Mouse (Mus musculus) liver, embryonic 15.5 days (tissue): ENCODE data around the gene Tas1r3. TPM values are rescaled to one million over a fixed set of nuclear protein-coding genes. Genes with fewer than 3 reads are reported as not detected.

ENCODE experiments used
- ATAC-seq: fragments of 200-750 bp; cut with Nextera tagmentation; 2 replicates; pipeline ENCODE4 v1.8.0; 2017; ENCODE audit warnings: moderate number of reproducible peaks, mild to moderate bottlenecking, moderate library complexity; ENCODE audit not compliant: insufficient read depth
- H3K27ac ChIP-seq: fragments of 300-500 bp; sonication (generic); replicated peaks from 2 replicates; pipeline ENCODE4 v1.5.1; 2015; ENCODE audit warnings: mild to moderate bottlenecking, inconsistent platforms
- H3K27me3 ChIP-seq: fragments of 300-500 bp; sonication (generic); 2 replicates; pipeline ENCODE4 v1.6.1; 2015; ENCODE audit warnings: mild to moderate bottlenecking, inconsistent platforms
- H3K36me3 ChIP-seq: fragments of 300-500 bp; sonication (generic); replicated peaks from 2 replicates; pipeline ENCODE4 v1.6.1; 2015; ENCODE audit warnings: moderate library complexity, mild to moderate bottlenecking, inconsistent platforms
- H3K4me1 ChIP-seq: fragments of 300-500 bp; sonication (generic); replicated peaks from 2 replicates; pipeline ENCODE4 v1.6.1; 2015; ENCODE audit warnings: inconsistent platforms
- H3K4me2 ChIP-seq: fragments of 300-500 bp; sonication (generic); 2 replicates; pipeline ENCODE4 v1.6.1; 2015; ENCODE audit warnings: moderate library complexity, mild to moderate bottlenecking, inconsistent platforms
- H3K4me3 ChIP-seq: fragments of 300-500 bp; sonication (generic); replicated peaks from 2 replicates; pipeline ENCODE4 v1.5.1; 2015; ENCODE audit warnings: mild to moderate bottlenecking, inconsistent platforms
- H3K9ac ChIP-seq: fragments of 300-500 bp; sonication (generic); 2 replicates; pipeline ENCODE4 v1.6.1; 2015; ENCODE audit warnings: moderate library complexity, mild to moderate bottlenecking, inconsistent platforms
- H3K9me3 ChIP-seq: fragments of 300-500 bp; sonication (generic); replicated peaks from 2 replicates; pipeline ENCODE4 v1.6.1; 2016; ENCODE audit warnings: inconsistent platforms
- WGBS: fragments of 180-500 bp; shearing (Covaris S2); methylation state at CpG from one replicate; pipeline ENCODE4 v1.1.7; 2015; ENCODE audit warnings: mixed read lengths; ENCODE audit not compliant: insufficient replicate concordance; 5-methylcytosine and 5-hydroxymethylcytosine counted together
- polyA plus RNA-seq: library from polyadenylated mRNA; unstranded; fragments of >200 nt; fragmentation: Nextera tagmentation; extraction: Ambion mirVana; gene quantifications from 2 replicates; pipeline ENCODE4 v1.2.1, GENCODE M21; 2015

Gene Tas1r3
- polyA plus RNA-seq, 1 experiment from 2014 or later, result 0.08 TPM

DNA sequence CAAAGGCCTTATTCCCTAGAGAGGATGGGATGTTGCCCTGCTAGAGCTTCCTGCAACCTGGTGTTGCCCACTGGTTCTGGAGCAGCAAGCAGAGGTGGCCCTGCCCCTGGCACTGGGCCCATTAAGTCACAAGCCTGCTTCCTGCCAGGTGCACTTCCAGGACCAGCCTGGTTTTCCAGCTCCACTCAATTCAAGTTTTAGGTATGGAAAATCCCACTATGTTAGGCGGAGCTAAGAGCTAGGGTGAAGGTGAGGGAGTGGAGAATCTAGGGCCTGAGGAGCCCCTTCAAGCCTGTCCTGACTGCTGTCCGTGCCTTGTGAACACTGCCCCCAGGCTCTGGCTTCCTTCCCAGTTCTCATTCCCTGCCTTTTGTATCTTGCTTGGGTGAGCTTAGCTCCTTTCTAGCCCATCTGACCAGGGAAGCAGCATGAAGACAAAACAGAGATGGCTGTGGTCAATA, 11.2 kb downstream of the Tas1r3 start:
- peaks cover 55% of the 10 kb centered on the region for H3K4me1 ChIP-seq
- no peak for ATAC-seq
- WGBS, result 77% methylated on average over 2 of the region's 2 CpGs

GRCm38 (mm10) chr4:155851368-155851767, 11.8 kb downstream of the Tas1r3 start:
- WGBS, result 84% methylated on average over 3 of the region's 3 CpGs
- no peak overlapping the region for H3K4me2 ChIP-seq
- H3K4me3 ChIP-seq, result no peak overlapping the region
- no peaks in the 10 kb centered on the region for H3K9me3 ChIP-seq
- H3K36me3 ChIP-seq, result peaks cover 33% of the 10 kb centered on the region
- ATAC-seq, result no peak
- peaks cover 3% of the 10 kb centered on the region; the same call in 1 of the 2 replicates for H3K27me3 ChIP-seq
- H3K4me1 ChIP-seq, result peaks cover 55% of the 10 kb centered on the region
- no peak overlapping the region for H3K27ac ChIP-seq
- H3K9ac ChIP-seq, result no peak overlapping the region

More for the DNA sequence above, 11.2 kb downstream of the Tas1r3 start:
- H3K4me2 ChIP-seq, result no peak overlapping the region
- no peak overlapping the region for H3K4me3 ChIP-seq
- H3K9ac ChIP-seq, result no peak overlapping the region
- no peak overlapping the region for H3K27ac ChIP-seq
- H3K36me3 ChIP-seq, result peaks cover 39% of the 10 kb centered on the region
- H3K9me3 ChIP-seq, result no peaks in the 10 kb centered on the region
- H3K27me3 ChIP-seq, result no peaks in the 10 kb centered on the region

DNA sequence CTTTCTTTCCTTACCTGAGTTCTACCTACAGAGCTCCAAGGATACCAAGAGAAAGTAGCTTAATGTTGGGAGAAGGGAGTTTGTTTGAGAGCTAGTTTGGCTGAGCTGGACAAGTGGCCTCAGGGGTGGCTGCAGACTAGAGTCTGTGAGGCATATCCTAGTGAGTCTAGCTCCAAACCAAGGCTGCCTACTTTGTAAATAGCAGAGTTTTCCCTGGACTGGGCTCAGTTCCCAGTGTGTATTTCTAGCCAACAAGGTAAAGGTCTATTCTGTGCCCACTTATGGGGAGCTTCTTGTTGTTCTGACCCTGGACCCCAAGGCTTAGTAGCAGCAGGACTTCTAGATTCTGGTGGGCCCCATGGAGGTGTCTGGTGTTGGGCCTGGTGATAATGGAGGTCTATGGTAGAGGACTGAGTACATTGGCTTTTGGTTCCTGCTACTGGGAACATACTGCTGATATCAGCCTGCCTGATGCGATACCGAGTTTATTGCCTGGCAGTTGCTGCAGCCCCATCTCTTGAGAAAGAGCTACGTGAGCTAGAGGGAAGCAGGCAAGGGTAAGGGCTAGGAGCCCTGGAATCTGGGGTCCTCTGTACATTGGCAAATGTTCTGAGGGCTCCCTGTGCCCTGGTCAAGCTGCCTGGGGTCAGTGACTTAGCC, 13.2 kb downstream of the Tas1r3 start:
- no peak overlapping the region for H3K9ac ChIP-seq

DNA sequence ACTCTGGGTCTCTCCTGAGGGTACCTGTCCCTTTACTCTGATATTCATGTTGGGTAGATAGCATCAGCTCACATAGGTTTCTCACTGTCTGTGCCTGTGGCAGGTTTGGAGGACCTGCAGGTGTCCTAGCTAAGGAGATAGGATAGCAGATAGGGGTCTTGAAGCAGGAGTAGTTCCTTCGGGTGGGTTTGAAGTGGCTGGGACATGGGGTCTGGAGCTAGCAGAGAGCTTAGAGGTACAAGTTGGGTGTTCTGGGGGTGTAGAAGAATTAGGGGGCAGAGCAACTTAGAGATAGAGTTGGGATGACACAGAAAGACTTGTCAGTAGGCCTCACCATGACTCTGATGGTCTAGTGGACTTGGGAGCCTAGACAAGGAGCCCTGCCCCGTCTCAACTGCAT, 13.8 kb downstream of the Tas1r3 start:
- Histone ChIP-seq H3K4me2 (peak overlapping the region; percentile 98), H3K9ac (no peak overlapping the region)

More for the DNA sequence above, 13.2 kb downstream of the Tas1r3 start:
- Histone ChIP-seq H3K4me1 (peaks cover 50% of the 10 kb centered on the region), H3K4me3 (no peak overlapping the region), H3K27me3 (peaks cover 4% of the 10 kb centered on the region; the same call in 1 of the 2 replicates), H3K36me3 (peaks cover 19% of the 10 kb centered on the region), H3K27ac (peak overlapping the region; percentile 25; the same call in 1 of the 2 replicates), H3K4me2 (peak overlapping the region; percentile 98), H3K9me3 (no peaks in the 10 kb centered on the region)
- ATAC-seq, result no peak
- WGBS, result 65% methylated on average over 3 of the region's 3 CpGs

GRCm38 (mm10) chr4:155848434-155849095, 14.6 kb downstream of the Tas1r3 start:
- Histone ChIP-seq H3K4me3 (peak overlapping the region; percentile 87), H3K4me1 (peaks cover 50% of the 10 kb centered on the region), H3K27me3 (peaks cover 4% of the 10 kb centered on the region; the same call in 1 of the 2 replicates), H3K36me3 (peaks cover 7% of the 10 kb centered on the region; the same call in 1 of the 2 replicates), H3K9me3 (no peaks in the 10 kb centered on the region), H3K4me2 (peak overlapping the region; percentile 98), H3K9ac (peak overlapping the region; percentile 94), H3K27ac (0 out of 2 replicates have a peak overlapping the region, but pooled peaks have one; percentile 19)
- 55% methylated on average over 7 of the region's 7 CpGs for WGBS
- ATAC-seq, result no peak

More for the DNA sequence above, 13.8 kb downstream of the Tas1r3 start:
- Histone ChIP-seq H3K9me3 (no peaks in the 10 kb centered on the region), H3K27me3 (peaks cover 4% of the 10 kb centered on the region; the same call in 1 of the 2 replicates), H3K4me3 (no peak overlapping the region), H3K4me1 (peaks cover 50% of the 10 kb centered on the region), H3K27ac (no peak overlapping the region), H3K36me3 (peaks cover 13% of the 10 kb centered on the region)
- ATAC-seq, result no peak
- 77% methylated on average over 2 of the region's 2 CpGs for WGBS

DNA sequence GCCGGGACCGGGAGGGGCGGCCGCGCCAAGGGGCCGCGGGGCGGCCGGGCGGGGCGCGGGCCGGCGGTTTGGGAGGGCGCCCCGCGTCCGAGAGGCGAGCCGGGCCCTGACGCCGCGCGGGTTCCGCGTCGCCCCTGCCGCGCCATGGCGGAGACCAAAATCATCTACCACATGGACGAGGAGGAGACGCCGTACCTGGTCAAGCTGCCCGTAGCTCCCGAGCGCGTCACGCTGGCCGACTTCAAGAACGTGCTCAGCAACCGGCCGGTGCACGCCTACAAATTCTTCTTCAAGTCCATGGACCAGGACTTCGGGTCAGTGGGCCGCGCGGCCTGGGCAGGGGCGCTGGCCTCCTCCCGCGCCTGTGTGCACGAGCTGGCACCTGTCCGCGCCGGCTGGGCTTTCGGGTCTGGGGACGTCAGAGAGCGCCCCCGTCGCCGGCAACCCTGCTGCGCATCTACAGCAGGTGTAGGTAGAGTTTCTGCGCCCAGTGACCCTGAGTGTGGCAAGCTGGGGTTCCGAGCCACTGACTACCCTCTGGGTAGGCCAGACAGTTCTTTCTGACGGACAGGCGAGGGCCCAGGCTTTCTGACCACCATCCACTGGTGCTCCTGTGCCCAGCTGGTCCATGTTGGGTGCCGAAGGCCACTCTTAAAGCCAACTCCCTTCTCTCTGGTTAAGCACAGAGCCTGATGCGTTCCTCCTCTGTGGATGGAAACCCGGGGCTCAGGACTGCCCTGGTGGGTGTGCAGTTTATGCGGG, 15.4 kb downstream of the Tas1r3 start:
- Histone ChIP-seq H3K9me3 (no peaks in the 10 kb centered on the region), H3K27ac (peak overlapping the region; percentile 86), H3K4me2 (peak overlapping the region; percentile 98), H3K4me3 (peak overlapping the region; percentile 87), H3K4me1 (peaks cover 50% of the 10 kb centered on the region), H3K36me3 (no peaks in the 10 kb centered on the region), H3K9ac (peak overlapping the region; percentile 94), H3K27me3 (peaks cover 10% of the 10 kb centered on the region)
- WGBS, result 2% methylated on average over 63 of the region's 69 CpGs
- ATAC-seq, result peak; percentile 69

DNA sequence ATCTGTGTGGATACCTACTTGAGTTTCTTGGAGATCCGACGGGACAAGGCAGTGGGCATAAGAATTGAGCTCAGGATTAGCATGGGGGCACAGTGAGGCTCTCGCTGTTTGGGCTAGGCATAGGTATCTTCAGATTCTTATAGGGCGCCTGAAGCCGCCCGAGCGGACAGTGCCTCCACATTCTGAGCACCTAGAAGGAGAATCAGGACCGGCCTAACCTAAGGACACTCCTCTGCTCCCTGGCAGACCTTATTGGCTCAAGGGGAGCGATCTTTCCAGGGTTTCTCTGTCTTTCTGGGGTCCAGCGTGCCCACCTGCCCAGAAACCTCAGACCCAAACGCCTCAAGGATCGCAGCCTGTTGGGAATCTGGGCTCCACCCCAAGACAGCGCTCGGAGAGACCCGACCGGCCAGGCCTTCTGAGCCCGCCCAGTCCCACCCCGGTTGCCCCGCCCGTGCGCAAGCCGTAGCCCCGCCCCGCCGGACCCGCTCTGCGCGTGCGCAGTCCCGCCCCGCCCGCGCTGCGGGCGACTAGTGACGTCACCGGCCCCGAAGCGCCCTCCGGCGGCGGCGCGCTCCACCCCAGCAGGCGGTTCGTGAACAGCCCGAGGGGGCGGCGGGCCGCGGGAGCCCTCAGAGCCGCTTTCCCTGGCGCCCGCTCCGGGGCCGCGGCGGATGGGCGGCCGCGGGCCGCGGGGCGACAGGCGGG, 16.1 kb downstream of the Tas1r3 start, which contains the start of gene Dvl1:
Dvl1 (plus strand) TSS at position 532 of the 708 bp plus-strand sequence.
- Histone ChIP-seq H3K27ac (peak within 1 kb of the TSS; percentile 86), H3K9ac (peak within 1 kb of the TSS; percentile 94)

GRCm38 (mm10) chr4:155843231-155843630, 19.9 kb downstream of the Tas1r3 start:
- Histone ChIP-seq H3K27ac (no peak overlapping the region), H3K4me3 (no peak overlapping the region), H3K36me3 (no peaks in the 10 kb centered on the region), H3K9ac (no peak overlapping the region), H3K27me3 (peaks cover 43% of the 10 kb centered on the region), H3K4me2 (no peak overlapping the region), H3K9me3 (no peaks in the 10 kb centered on the region), H3K4me1 (peaks cover 43% of the 10 kb centered on the region)
- 69% methylated on average over 5 of the region's 5 CpGs for WGBS
- ATAC-seq, result no peak

More for the DNA sequence above, 16.1 kb downstream of the Tas1r3 start, which contains the start of gene Dvl1:
- peaks cover 46% of the 10 kb centered on the region for H3K4me1 ChIP-seq
- ATAC-seq, result peak; percentile 90
- H3K27me3 ChIP-seq, result peaks cover 16% of the 10 kb centered on the region
- H3K9me3 ChIP-seq, result no peaks in the 10 kb centered on the region
- peak within 1 kb of the TSS; percentile 98 for H3K4me2 ChIP-seq
- WGBS, result 3% methylated on average over 64 of the region's 65 CpGs
- H3K4me3 ChIP-seq, result peak within 1 kb of the TSS; percentile 87
- H3K36me3 ChIP-seq, result no peaks in the 10 kb centered on the region

DNA sequence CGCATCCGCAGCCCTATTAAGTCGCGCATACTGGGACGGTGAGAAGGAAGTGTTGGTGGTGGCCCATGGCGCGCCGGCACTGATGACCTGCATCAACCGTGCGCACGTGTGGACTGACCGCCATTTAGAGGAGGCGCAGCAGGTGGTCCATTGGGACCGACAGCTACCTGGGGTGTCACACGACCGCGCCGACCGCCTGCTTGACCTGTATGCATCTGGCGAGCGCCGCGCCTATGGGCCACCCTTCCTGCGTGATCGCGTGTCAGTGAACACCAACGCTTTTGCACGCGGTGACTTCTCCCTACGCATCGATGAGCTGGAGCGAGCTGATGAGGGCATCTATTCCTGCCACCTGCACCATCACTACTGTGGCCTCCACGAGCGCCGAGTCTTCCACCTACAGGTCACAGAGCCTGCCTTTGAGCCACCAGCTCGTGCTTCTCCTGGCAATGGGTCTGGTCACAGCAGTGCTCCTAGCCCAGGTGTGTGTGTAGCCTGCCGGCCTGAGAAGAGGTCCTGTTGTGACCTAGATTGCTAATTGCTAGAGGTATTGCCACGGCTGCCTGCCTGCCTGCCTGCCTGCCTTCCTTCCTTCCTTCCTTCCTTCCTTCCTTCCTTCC, 21.4 kb downstream of the Tas1r3 start:
- no peak; the same call in 1 of the 2 replicates for ATAC-seq
- Histone ChIP-seq H3K27me3 (peaks cover 43% of the 10 kb centered on the region), H3K27ac (no peak overlapping the region), H3K4me1 (peaks cover 42% of the 10 kb centered on the region), H3K4me3 (peak overlapping the region; percentile 60), H3K9ac (peak overlapping the region; percentile 57; the same call in 1 of the 2 replicates), H3K9me3 (no peaks in the 10 kb centered on the region), H3K4me2 (peak overlapping the region; percentile 87), H3K36me3 (no peaks in the 10 kb centered on the region)
- WGBS, result 47% methylated on average over 38 of the region's 38 CpGs

- Histone ChIP-seq H3K9me3 (no peaks in the 10 kb centered on the region), H3K4me1 (peaks cover 37% of the 10 kb centered on the region), H3K27ac (no peak overlapping the region), H3K9ac (peak overlapping the region; percentile 57), H3K36me3 (no peaks in the 10 kb centered on the region), H3K4me2 (peak overlapping the region; percentile 87), H3K27me3 (peaks cover 40% of the 10 kb centered on the region), H3K4me3 (peak overlapping the region; percentile 60)
- under 1% methylated on average over 32 of the region's 32 CpGs for WGBS
- peak; percentile 68 for ATAC-seq
Observed at GRCm38 (mm10) chr4:155841003-155841454, 22.1 kb downstream of the Tas1r3 start.
